Mouse (Mus musculus): ENCODE results near the gene St6galnac6. TPM values are rescaled to one million over a fixed set of nuclear protein-coding genes. Genes with fewer than 3 reads are reported as not detected.

Gene St6galnac6
- polyA plus RNA-seq, 1 experiment from 2014 or later: 28.5 TPM

GRCm38 (mm10) chr2:32586871-32587351 is 12.6 kb upstream of the St6galnac6 start, which contains the start of gene St6galnac4:
Gene St6galnac4 (plus strand): TSS chr2:32587095.
- peaks cover 5% of the 10 kb centered on the region; the same call in 1 of the 2 replicates for H3K36me3 ChIP-seq
- peak within 1 kb of the TSS; percentile 64 for H3K4me3 ChIP-seq
- H3K9ac ChIP-seq: peak within 1 kb of the TSS; percentile 71
- peak within 1 kb of the TSS; percentile 82 for H3K27ac ChIP-seq
- H3K27me3 ChIP-seq: peaks cover 4% of the 10 kb centered on the region; the same call in 1 of the 2 replicates
- under 1% methylated on average over 38 of the region's 38 CpGs for WGBS
- peaks cover 42% of the 10 kb centered on the region for H3K4me1 ChIP-seq (replicated peaks)
- H3K4me2 ChIP-seq: peak within 1 kb of the TSS; percentile 74
- ATAC-seq (replicated peaks; ENCODE audit: insufficient number of reproducible peaks, insufficient read depth, low FRiP score, low read depth): peak; percentile 85
- H3K9me3 ChIP-seq (replicated peaks): no peaks in the 10 kb centered on the region

GRCm38 (mm10) chr2:32587731-32588321 is 11.7 kb upstream of the St6galnac6 start:
- H3K9me3 ChIP-seq (replicated peaks): no peaks in the 10 kb centered on the region
- H3K4me2 ChIP-seq: peak overlapping the region; percentile 74
- ATAC-seq (replicated peaks; ENCODE audit: insufficient number of reproducible peaks, insufficient read depth, low FRiP score, low read depth): no peak

DNA sequence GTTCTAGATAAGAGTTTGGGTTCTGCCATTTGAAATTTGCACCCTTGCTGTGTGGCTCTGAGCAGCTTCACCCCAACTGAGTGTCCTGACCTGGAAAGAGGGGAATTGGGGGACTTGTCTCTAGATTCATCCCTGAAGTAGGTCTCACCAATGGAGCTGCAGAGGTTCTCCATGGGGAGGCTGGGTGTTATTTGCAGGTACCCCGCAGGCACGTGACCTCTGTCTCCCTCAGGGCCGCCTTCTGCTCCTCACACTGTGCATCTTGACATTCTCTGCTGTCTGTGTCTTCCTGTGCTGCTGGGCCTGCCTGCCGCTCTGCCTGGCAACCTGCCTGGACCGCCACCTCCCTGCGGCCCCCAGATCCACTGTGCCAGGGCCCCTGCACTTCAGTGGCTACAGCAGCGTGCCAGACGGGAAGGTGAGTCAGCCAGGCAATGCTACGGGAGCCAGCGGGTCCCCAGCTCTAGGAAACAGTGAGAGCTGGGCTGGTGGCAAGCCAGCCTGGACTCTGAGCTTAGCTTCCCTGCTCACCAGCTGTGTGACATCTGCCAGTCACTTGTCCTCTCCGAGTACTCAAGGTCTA is 10.2 kb upstream of the St6galnac6 start:
- peak overlapping the region; percentile 27; the same call in 1 of the 2 replicates for H3K9ac ChIP-seq
- H3K36me3 ChIP-seq: peaks cover 9% of the 10 kb centered on the region; the same call in 1 of the 2 replicates
- peak overlapping the region; percentile 75 for H3K27ac ChIP-seq
- 25% methylated on average over 11 of the region's 11 CpGs for WGBS
- H3K9me3 ChIP-seq (replicated peaks): no peaks in the 10 kb centered on the region
- 0 out of 2 replicates have a peak overlapping the region, but pooled peaks have one; percentile 1 for H3K4me3 ChIP-seq
- no peaks in the 10 kb centered on the region for H3K27me3 ChIP-seq
- H3K4me2 ChIP-seq: peak overlapping the region; percentile 74
- no peak for ATAC-seq (replicated peaks; ENCODE audit: insufficient number of reproducible peaks, insufficient read depth, low FRiP score, low read depth)
- H3K4me1 ChIP-seq (replicated peaks): peaks cover 36% of the 10 kb centered on the region

More at GRCm38 (mm10) chr2:32587731-32588321, 11.7 kb upstream of the St6galnac6 start:
- H3K9ac ChIP-seq: peak overlapping the region; percentile 71
- peaks cover 41% of the 10 kb centered on the region for H3K4me1 ChIP-seq (replicated peaks)
- H3K27me3 ChIP-seq: no peaks in the 10 kb centered on the region
- peak overlapping the region; percentile 64 for H3K4me3 ChIP-seq
- H3K36me3 ChIP-seq: peaks cover 5% of the 10 kb centered on the region; the same call in 1 of the 2 replicates
- WGBS: 10% methylated on average over 9 of the region's 9 CpGs
- peak overlapping the region; percentile 82 for H3K27ac ChIP-seq

GRCm38 (mm10) chr2:32590224-32590623 is 9.3 kb upstream of the St6galnac6 start:
- 76% methylated on average over 10 of the region's 10 CpGs for WGBS
- no peak overlapping the region for H3K4me2 ChIP-seq
- no peak overlapping the region for H3K4me3 ChIP-seq
- peak overlapping the region; percentile 75; the same call in 1 of the 2 replicates for H3K27ac ChIP-seq
- H3K9ac ChIP-seq: 0 out of 2 replicates have a peak overlapping the region, but pooled peaks have one; percentile 32
- H3K27me3 ChIP-seq: no peaks in the 10 kb centered on the region
- peaks cover 36% of the 10 kb centered on the region for H3K4me1 ChIP-seq (replicated peaks)
- ATAC-seq (replicated peaks; ENCODE audit: insufficient number of reproducible peaks, insufficient read depth, low FRiP score, low read depth): no peak
- no peaks in the 10 kb centered on the region for H3K9me3 ChIP-seq (replicated peaks)
- peaks cover 13% of the 10 kb centered on the region; the same call in 1 of the 2 replicates for H3K36me3 ChIP-seq

- no peak overlapping the region for H3K27ac ChIP-seq
- peaks cover 19% of the 10 kb centered on the region; the same call in 1 of the 2 replicates for H3K36me3 ChIP-seq
- no peaks in the 10 kb centered on the region for H3K27me3 ChIP-seq
- no peak overlapping the region for H3K4me3 ChIP-seq
- no peak overlapping the region for H3K9ac ChIP-seq
- peaks cover 36% of the 10 kb centered on the region for H3K4me1 ChIP-seq (replicated peaks)
- H3K9me3 ChIP-seq (replicated peaks): no peaks in the 10 kb centered on the region
- H3K4me2 ChIP-seq: no peak overlapping the region
- no peak for ATAC-seq (replicated peaks; ENCODE audit: insufficient number of reproducible peaks, insufficient read depth, low FRiP score, low read depth)
- WGBS: 64% methylated on average over 6 of the region's 6 CpGs
These were observed 8.3 kb upstream of the St6galnac6 start for GRCm38 (mm10) chr2:32591249-32591648.

- Histone ChIP-seq H3K27ac (no peak overlapping the region), H3K9me3 (replicated peaks) (no peaks in the 10 kb centered on the region), H3K4me1 (replicated peaks) (peaks cover 6% of the 10 kb centered on the region), H3K4me3 (no peak overlapping the region), H3K36me3 (peaks cover 30% of the 10 kb centered on the region; the same call in 1 of the 2 replicates), H3K27me3 (no peaks in the 10 kb centered on the region), H3K9ac (no peak overlapping the region), H3K4me2 (no peak overlapping the region)
- 89% methylated on average over 13 of the region's 13 CpGs for WGBS
- no peak for ATAC-seq (replicated peaks; ENCODE audit: insufficient number of reproducible peaks, insufficient read depth, low FRiP score, low read depth)
These were observed 2.8 kb upstream of the St6galnac6 start for GRCm38 (mm10) chr2:32596725-32597124.

DNA sequence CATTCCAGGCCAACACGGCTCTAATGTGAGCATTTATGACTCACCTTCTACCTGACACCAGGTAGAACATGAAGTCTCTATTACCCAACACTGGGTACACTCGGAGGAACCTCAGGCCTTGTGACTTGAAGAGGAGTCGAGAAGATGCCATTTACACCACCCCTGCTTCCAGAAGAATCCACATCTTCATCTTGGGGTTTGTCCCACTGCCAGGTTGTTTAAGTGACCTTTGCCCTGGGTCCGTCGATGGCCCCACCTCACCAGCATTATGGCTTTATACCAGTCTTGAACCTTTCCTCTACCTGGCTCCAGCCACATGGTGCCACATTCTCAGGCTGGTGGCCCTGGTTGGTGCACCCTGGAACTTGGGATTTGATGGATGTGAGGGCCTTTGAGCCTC is 2.3 kb upstream of the St6galnac6 start:
- Histone ChIP-seq H3K9ac (no peak overlapping the region), H3K27ac (no peak overlapping the region), H3K4me2 (no peak overlapping the region), H3K27me3 (no peaks in the 10 kb centered on the region), H3K9me3 (replicated peaks) (no peaks in the 10 kb centered on the region), H3K4me3 (no peak overlapping the region), H3K4me1 (replicated peaks) (peaks cover 10% of the 10 kb centered on the region), H3K36me3 (peaks cover 30% of the 10 kb centered on the region; the same call in 1 of the 2 replicates)
- no peak for ATAC-seq (replicated peaks; ENCODE audit: insufficient number of reproducible peaks, insufficient read depth, low FRiP score, low read depth)
- 86% methylated on average over 5 of the region's 5 CpGs for WGBS

DNA sequence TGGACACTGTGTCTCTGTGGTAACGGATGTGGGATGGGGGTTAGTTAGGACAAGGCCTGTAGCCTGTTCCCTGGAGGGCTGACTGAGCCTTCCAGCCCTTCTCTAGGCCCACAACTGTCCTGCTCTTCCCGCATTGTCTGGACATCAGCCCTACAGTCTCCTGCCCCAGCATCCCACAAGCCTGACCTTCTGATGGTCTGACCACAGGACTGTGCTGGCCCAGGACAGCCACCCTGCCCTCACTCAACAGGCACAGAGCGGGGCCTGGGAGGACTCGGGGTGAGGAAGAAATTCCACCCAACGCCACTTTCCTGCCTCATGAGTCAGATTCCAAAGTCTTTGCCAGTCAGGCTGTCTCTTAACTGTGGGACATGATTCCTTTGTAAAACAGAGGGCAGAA is 1.8 kb upstream of the St6galnac6 start:
- ATAC-seq (replicated peaks; ENCODE audit: insufficient number of reproducible peaks, insufficient read depth, low FRiP score, low read depth): no peak
- Histone ChIP-seq H3K4me1 (replicated peaks) (peaks cover 14% of the 10 kb centered on the region), H3K4me2 (no peak overlapping the region), H3K9me3 (replicated peaks) (no peaks in the 10 kb centered on the region), H3K4me3 (no peak overlapping the region), H3K27ac (no peak overlapping the region), H3K9ac (no peak overlapping the region), H3K27me3 (no peaks in the 10 kb centered on the region), H3K36me3 (peaks cover 30% of the 10 kb centered on the region; the same call in 1 of the 2 replicates)
- WGBS: 86% methylated on average over 5 of the region's 5 CpGs

DNA sequence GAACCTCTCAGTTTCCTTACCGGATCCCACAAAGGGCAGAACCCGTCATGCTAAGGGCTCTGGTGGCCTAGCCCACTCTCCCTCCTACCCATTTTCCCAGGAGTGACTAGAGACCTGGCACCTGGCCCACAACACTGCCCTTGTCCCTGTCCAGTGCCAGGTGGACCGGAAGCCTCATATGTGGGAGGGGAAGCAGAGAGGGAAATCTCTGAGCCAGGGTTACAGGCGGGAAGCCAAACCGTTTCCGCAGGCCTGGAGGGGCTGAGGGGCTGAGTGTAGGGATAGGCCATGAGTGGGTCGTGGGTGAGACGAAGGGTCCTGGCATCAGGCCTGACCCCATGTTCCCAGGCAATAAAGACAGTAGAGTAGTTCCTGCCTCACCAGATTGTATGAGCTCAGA is 1.0 kb upstream of the St6galnac6 start:
- H3K27me3 ChIP-seq: no peaks in the 10 kb centered on the region
- no peak overlapping the region for H3K27ac ChIP-seq
- H3K9me3 ChIP-seq (replicated peaks): no peaks in the 10 kb centered on the region
- ATAC-seq (replicated peaks; ENCODE audit: insufficient number of reproducible peaks, insufficient read depth, low FRiP score, low read depth): no peak
- WGBS: 73% methylated on average over 8 of the region's 8 CpGs
- H3K36me3 ChIP-seq: peaks cover 30% of the 10 kb centered on the region; the same call in 1 of the 2 replicates
- H3K9ac ChIP-seq: no peak overlapping the region
- H3K4me1 ChIP-seq (replicated peaks): peaks cover 15% of the 10 kb centered on the region
- no peak overlapping the region for H3K4me2 ChIP-seq
- H3K4me3 ChIP-seq: no peak overlapping the region

GRCm38 (mm10) chr2:32601417-32602065 is 2.0 kb downstream of the St6galnac6 start:
- Histone ChIP-seq H3K4me2 (no peak overlapping the region), H3K9me3 (replicated peaks) (no peaks in the 10 kb centered on the region), H3K36me3 (peaks cover 15% of the 10 kb centered on the region; the same call in 1 of the 2 replicates), H3K27ac (no peak overlapping the region), H3K27me3 (no peaks in the 10 kb centered on the region), H3K4me3 (no peak overlapping the region), H3K9ac (no peak overlapping the region), H3K4me1 (replicated peaks) (peaks cover 15% of the 10 kb centered on the region)
- ATAC-seq (replicated peaks; ENCODE audit: insufficient number of reproducible peaks, insufficient read depth, low FRiP score, low read depth): peak; percentile 48; the same call in 1 of the 2 replicates
- WGBS: 39% methylated on average over 8 of the region's 8 CpGs

DNA sequence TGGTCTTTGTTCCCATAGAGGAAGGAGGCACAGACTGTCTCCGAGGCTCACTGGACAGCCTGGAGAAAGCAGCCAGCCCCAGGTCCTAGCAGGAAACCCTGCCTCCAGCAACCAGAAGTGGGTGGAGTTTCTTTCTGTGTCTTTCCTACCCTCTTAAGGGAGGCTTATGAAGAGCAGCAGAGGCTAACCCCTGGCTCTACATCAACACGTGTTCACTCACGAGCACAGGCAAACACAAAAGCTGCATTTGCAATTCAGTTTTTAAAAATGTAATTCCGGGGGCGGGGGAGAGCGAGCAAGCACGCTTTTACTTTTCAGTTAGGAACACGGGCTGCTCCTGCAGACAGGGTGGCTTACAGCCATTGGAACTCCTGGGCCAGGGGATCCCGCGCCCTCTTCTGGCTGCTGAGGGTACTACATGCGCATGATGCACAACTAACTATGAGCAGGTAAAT is 3.1 kb downstream of the St6galnac6 start:
- Histone ChIP-seq H3K36me3 (peaks cover 4% of the 10 kb centered on the region; the same call in 1 of the 2 replicates), H3K27ac (peak overlapping the region; percentile 60), H3K4me1 (replicated peaks) (peaks cover 21% of the 10 kb centered on the region), H3K4me3 (peak overlapping the region; percentile 43), H3K27me3 (no peaks in the 10 kb centered on the region), H3K9ac (0 out of 2 replicates have a peak overlapping the region, but pooled peaks have one; percentile 15), H3K9me3 (replicated peaks) (no peaks in the 10 kb centered on the region), H3K4me2 (peak overlapping the region; percentile 67)
- ATAC-seq (replicated peaks; ENCODE audit: insufficient number of reproducible peaks, insufficient read depth, low FRiP score, low read depth): no peak; the same call in 1 of the 2 replicates
- under 1% methylated on average over 11 of the region's 11 CpGs for WGBS

Data from heart, embryonic 15.5 days (tissue).